Comparison of ENCODE assay signal across 8 mouse cellular contexts in the genomic region with DNA sequence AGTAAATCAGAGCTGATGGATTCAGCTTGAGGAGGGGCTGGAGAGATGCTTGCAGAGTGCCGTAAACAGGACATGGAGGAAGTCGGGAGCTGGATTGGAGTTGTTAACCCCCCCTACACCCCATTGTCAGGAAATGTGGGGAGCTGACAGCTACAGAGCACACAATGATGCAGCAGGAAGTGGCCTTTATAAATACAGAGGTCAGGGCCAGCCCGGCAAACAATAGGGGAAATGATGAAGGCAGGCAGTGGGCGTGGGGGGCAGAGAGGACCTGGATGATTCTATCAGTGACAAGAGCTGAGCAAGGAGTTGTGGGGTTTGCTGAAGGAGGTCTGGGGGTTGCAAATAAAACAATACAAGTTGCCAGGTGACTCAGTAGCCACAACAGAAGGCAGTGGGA.
DNase-seq lines count a peak whose midpoint lies in the region.

No protein-coding gene starts in this region.

- intact Hi-C loops in heart, postnatal 14 days (cut with DNase I): no loop called here

- peak; percentile 23 for DNase-seq in thymus, postnatal 14 days
- DNase-seq in thymus, adult 18-20 months: no peak
- DNase-seq in heart, postnatal 14 days: peak; percentile 48 to 58
- peak; percentile 80 to 86 for DNase-seq in lung, adult 18-20 months
- DNase-seq in yolk sac, embryonic 10.5 days (ENCODE audit: low spot score): peak; percentile 35
- DNase-seq in cerebellum, adult 11 months: no peak
- no peak for DNase-seq in right cerebral cortex, postnatal 4 days
- DNase-seq in urinary bladder, adult 18-20 months (ENCODE audit: low spot score in 2 of 2): no peak

Comparison
In these comparisons a context has a peak if more than half of its experiments do, and no peak if none do; other contexts are left out.
1. DNase-seq: peak in thymus, postnatal 14 days (single experiment), heart, postnatal 14 days (2 of 2), lung, adult 18-20 months (2 of 2) and yolk sac, embryonic 10.5 days (single experiment); none in thymus, adult 18-20 months (0 of 2), cerebellum, adult 11 months (single experiment), right cerebral cortex, postnatal 4 days (single experiment) and urinary bladder, adult 18-20 months (0 of 2).